11 mouse cellular contexts compared by ENCODE assay signal in the genomic region with DNA sequence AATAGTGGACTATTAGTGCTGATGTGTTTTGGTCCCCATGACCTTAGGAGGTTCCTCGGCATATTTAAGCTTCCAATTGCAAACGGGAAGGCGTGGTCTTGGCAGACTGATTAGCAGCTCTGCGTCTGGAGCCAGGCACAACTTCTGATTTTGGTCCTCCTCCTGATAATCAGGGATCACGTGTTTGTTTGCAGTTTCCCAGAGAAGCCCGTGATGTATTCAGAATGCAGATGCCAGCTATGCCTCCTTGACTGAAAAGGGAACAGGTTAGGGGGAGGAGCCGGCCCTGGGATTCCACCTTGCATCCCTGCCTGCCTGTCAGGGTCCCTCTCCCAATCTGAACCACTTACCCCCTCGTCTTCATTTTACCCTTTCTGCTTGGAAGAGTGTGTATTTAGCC. TPM values are rescaled to one million over a fixed set of nuclear protein-coding genes. Genes with fewer than 3 reads are reported as not detected.
DNase-seq lines count a peak whose midpoint lies in the region; ATAC-seq and TF ChIP-seq lines count a peak whose summit lies in the region.
"Had no signal": no experiment of that assay in that cellular context is flagged by ENCODE, and none has a peak within 500 bp of the region (broad histone marks: within the 10 kb centered on the region; RNA-seq: fewer than 3 reads in every experiment).

No protein-coding gene starts in this region.

- H3K4me2 ChIP-seq in forebrain, embryonic 11.5 days (ENCODE audit: low read depth, low read length, severe bottlenecking), result peak overlapping the region; percentile 47
- H3K4me2 ChIP-seq in midbrain, embryonic 11.5 days, result peak overlapping the region; percentile 36
- H3K4me2 ChIP-seq: liver, embryonic 13.5 days had no signal

- no peak for TF ChIP-seq POLR2A in brain, embryonic 14.5 days (IDR thresholded peaks at IDR 0.05; ENCODE audit: borderline replicate concordance, extremely low read depth, insufficient read depth, insufficient read length, poor library complexity, severe bottlenecking)

- H3K4me3 ChIP-seq in forebrain, embryonic 11.5 days (ENCODE audit: low read depth, low read length), result peak overlapping the region; percentile 12; the same call in 1 of the 2 replicates
- peak overlapping the region; percentile 11 for H3K4me3 ChIP-seq in midbrain, embryonic 11.5 days (ENCODE audit: low read depth, low read length)
- H3K4me3 ChIP-seq: liver, embryonic 13.5 days; myocyte had no signal

- no peak for TF ChIP-seq CTCF in brain, embryonic 14.5 days (IDR thresholded peaks at IDR 0.05; ENCODE audit: borderline replicate concordance, extremely low read depth, insufficient read depth, insufficient read length)

- intact Hi-C loops in heart, postnatal 10 days (cut with DNase I), result no loop called here

- peak overlapping the region; percentile 71 for H3K27ac ChIP-seq in forebrain, embryonic 11.5 days (ENCODE audit: low read depth, low read length)
- H3K27ac ChIP-seq in midbrain, embryonic 11.5 days (ENCODE audit: low read depth, low read length), result peak overlapping the region; percentile 27; the same call in 1 of the 2 replicates
- H3K27ac ChIP-seq: liver, embryonic 13.5 days had no signal

- DNase-seq in brain, embryonic 14.5 days (ENCODE audit: low read depth), result peak; percentile 90
- peak; percentile 68 for DNase-seq in forebrain, embryonic 11.5 days (ENCODE audit: low spot score)
- DNase-seq in heart, postnatal 10 days, result peak; percentile 33 to 46
- DNase-seq in midbrain, embryonic 11.5 days (ENCODE audit: low spot score, missing footprints), result no peak
- no peak for DNase-seq in cerebellum, postnatal 25 days
- DNase-seq in cerebellum, adult 18-20 months, result no peak
- no peak for DNase-seq in layer of hippocampus, postnatal 36 days
- DNase-seq: kidney, postnatal 25 days; liver, embryonic 13.5 days had no signal

- H3K36me3 ChIP-seq in forebrain, embryonic 11.5 days (ENCODE audit: control insufficient read depth, insufficient read depth, low read length), result no peaks in the 10 kb centered on the region; the same call in 1 of the 2 replicates
- no peaks in the 10 kb centered on the region for H3K36me3 ChIP-seq in midbrain, embryonic 11.5 days (ENCODE audit: control insufficient read depth, insufficient read depth, low read length)
- H3K36me3 ChIP-seq: liver, embryonic 13.5 days had no signal

- peaks cover 29% of the 10 kb centered on the region; the same call in 1 of the 2 replicates for H3K4me1 ChIP-seq in forebrain, embryonic 11.5 days (replicated peaks; ENCODE audit: control insufficient read depth, insufficient read depth, low read length)
- H3K4me1 ChIP-seq in midbrain, embryonic 11.5 days (ENCODE audit: control insufficient read depth, insufficient read depth, low read length), result peaks cover 49% of the 10 kb centered on the region
- H3K4me1 ChIP-seq: liver, embryonic 13.5 days had no signal

- H3K27me3 ChIP-seq in forebrain, embryonic 11.5 days (ENCODE audit: control insufficient read depth, insufficient read depth, low read length), result no peaks in the 10 kb centered on the region
- H3K27me3 ChIP-seq in midbrain, embryonic 11.5 days (ENCODE audit: control insufficient read depth, insufficient read depth, low read length), result no peaks in the 10 kb centered on the region
- H3K27me3 ChIP-seq: liver, embryonic 13.5 days had no signal

- H3K9ac ChIP-seq in forebrain, embryonic 11.5 days (ENCODE audit: low read length), result no peak overlapping the region; the same call in 1 of the 2 replicates
- no peak overlapping the region for H3K9ac ChIP-seq in midbrain, embryonic 11.5 days (ENCODE audit: low read length)
- H3K9ac ChIP-seq: liver, embryonic 13.5 days had no signal

- WGBS in forebrain, embryonic 11.5 days, result 7% methylated on average over 8 of the region's 8 CpGs
- 7% methylated on average over 8 of the region's 8 CpGs for WGBS in midbrain, embryonic 11.5 days

- peak; percentile 68 for ATAC-seq in forebrain, embryonic 11.5 days (replicated peaks; ENCODE audit: low FRiP score)
- ATAC-seq in midbrain, embryonic 11.5 days (ENCODE audit: low FRiP score), result peak; percentile 18
- ATAC-seq in monocyte, adult 5-6 weeks (replicated peaks; ENCODE audit: insufficient number of reproducible peaks, low FRiP score, low TSS enrichment, poor library complexity, severe bottlenecking), result no peak

- no peaks in the 10 kb centered on the region for H3K9me3 ChIP-seq in forebrain, embryonic 11.5 days (ENCODE audit: control insufficient read depth, low read length)
- H3K9me3 ChIP-seq in midbrain, embryonic 11.5 days (ENCODE audit: control insufficient read depth, low read length), result no peaks in the 10 kb centered on the region
- H3K9me3 ChIP-seq: liver, embryonic 13.5 days had no signal

RNA-seq across cellular contexts. Expression of a gene that starts 26.2 kb away (rescaled TPM):
- 36.5 and 54.7 TPM in 2 replicates for polyA plus RNA-seq in brain, embryonic 14.5 days (2012; rRNA removed)
- polyA plus RNA-seq in forebrain, embryonic 11.5 days (2014; fragmentation: Nextera tagmentation; extraction: Ambion mirVana), result 60.8 and 70.0 TPM in 2 replicates
- total RNA-seq in heart, postnatal 10 days (2021), result 1 to 10 TPM in 1 of 2 experiments, under 1 TPM in 1; 0.60 to 1.1 TPM
- polyA plus RNA-seq in midbrain, embryonic 11.5 days (2014; fragmentation: Nextera tagmentation; extraction: Ambion mirVana), result 66.9 and 67.7 TPM in 2 replicates
- 4.7 to 20.3 TPM (median 18.9 TPM) in 3 replicates for total RNA-seq in monocyte, adult 5-6 weeks (2017)
- total RNA-seq in layer of hippocampus, postnatal 36 days (2021), result 1 to 10 TPM; 5.5 to 6.7 TPM

Comparison
In these comparisons a context has a peak if more than half of its experiments do, and no peak if none do; other contexts are left out.
1. DNase-seq: peak in brain, embryonic 14.5 days (single experiment), forebrain, embryonic 11.5 days (single experiment) and heart, postnatal 10 days (2 of 2); none in midbrain, embryonic 11.5 days (single experiment), cerebellum, postnatal 25 days (0 of 2), cerebellum, adult 18-20 months (0 of 2) and layer of hippocampus, postnatal 36 days (0 of 2).